Mouse (Mus musculus): Measurements from ENCODE around the gene Dpm1.

DNA sequence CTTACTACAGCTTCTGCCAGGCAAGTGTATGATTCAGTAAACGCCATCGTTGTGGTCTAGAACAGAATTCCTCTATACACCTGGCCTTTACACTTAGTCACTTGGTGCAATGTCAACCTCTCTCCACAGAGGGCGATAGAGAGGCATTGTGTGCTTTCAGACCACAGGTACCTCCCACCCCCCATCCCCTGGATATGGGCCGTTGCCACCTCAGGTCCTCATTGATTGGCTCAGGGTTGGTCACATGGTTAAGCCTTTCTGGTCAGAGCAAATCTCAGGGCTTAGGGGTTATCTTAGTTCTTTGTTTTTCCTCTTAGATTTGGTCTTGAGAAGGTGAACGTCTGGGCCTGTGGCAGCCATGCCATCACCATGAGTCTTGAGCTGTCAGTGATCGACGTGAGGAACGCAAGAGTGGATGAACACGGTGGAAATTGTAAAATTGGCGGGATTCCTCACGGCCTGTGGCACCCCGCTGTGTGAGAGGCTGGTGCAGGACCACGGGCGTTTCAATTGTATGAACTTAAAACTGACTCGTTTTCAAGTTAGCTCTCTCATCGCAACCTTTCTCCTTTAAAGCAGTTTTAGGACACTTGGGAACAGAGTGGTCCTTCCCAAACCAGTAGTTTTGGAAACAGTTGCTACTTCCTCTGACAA is 22.4 kb upstream of the Dpm1 start:
- TF ChIP-seq CTCF (IDR thresholded peaks at IDR 0.05; ENCODE audit: extremely low read depth, insufficient read depth, low read length) (peak; percentile 64), POLR2A (IDR thresholded peaks at IDR 0.05; ENCODE audit: extremely low read depth, insufficient read depth, low read length) (no peak)

Data from cortical plate, adult 2 months (tissue).